Mouse (Mus musculus) cerebellum, postnatal 4 days (tissue): ENCODE results near the gene Mdn1.

Source experiments
- DNase-seq, 2 experiments: peaks; one replicate each; pipeline ENCODE4 v3.0.0; 2022; ENCODE audit warnings: low spot score in 2 of 2, mixed read lengths in 1 of 2

Mdn1 gene

GRCm38 (mm10) chr4:32656918-32657662 is at the start of gene Mdn1:
TSS of gene Mdn1 (plus strand) at chr4:32657119.
- peak; percentile 94 to 97 for DNase-seq

GRCm38 (mm10) chr4:32615034-32615881 is 41.7 kb upstream of the Mdn1 start, which contains the start of gene Casp8ap2:
TSS of gene Casp8ap2 (plus strand) at chr4:32615451.
- peak; percentile 96 for DNase-seq

DNA sequence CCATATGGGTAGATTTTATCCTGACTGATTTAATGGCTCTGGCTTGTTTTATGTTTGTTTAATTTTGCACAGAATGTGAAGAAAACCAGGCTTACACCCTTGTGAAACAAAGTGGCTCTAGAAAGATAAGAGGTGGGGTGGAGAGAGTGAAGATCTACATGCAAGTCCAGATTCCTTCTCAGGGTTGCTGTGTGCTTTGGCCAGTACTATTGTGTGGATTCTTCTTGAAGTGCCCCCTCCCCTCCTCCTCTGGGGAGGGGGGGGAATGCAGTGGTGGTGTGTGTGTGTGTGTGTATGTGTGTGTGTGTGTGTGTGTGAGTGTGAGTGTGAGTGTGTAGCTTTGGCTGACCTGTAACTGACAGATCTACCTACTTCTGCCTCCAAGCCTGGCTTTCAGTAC is 35.3 kb upstream of the Mdn1 start:
- DNase-seq = no peak

DNA sequence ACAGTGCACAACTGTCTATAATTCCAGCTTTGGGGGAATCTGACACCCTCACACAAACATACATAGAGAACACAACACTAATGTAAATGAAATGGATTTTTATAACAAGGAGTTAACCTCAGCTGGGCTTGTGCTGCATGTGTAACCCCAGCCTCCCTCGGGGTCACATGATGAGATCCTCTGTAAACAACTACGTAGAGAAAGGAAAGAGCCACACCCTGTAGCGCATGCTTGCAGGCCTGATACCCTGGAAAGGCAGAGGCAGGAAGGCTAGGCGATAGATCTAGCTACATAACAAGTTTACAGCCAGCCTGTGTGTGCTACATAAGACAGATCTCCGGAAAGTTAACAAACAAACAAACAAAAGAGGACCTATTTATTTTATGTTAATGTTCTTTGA is 5.2 kb upstream of the Mdn1 start:
- no peak for DNase-seq

DNA sequence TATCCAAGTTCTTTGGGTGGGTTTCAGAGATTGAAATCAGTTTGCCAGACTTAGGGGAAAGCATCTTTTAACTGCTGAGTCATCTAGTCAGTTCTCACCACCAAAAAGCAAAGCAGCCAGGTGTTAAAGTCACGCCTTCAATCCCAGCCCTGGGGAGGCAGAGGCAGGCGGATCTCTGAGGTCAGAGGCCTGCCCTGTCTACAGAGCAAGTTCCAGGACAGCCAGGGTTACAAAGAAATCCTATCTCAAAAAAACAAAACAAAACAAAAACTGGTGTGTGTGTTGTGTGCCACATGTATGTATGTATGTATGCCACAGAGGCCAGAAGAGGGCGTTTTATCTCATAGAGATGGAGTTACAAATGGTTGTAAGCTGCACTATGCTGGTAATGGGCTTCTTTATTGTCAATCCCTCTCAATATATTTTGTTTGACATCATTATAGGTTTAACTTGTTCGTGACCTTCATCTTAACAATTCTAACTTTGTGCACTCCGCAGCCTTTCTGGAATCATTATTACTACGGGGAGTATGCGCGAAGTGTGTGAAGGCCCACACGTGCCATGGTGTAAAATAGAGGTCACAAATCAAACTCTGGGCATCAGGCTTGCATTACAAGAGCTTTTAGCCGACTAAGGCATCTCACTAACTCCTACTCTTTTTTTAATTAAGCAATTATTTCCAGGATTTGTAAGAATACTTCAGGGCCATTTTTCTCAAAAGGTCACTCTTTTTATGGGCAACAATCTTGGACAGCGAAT is 594 bp upstream of the Mdn1 start:
- DNase-seq = no peak

- DNase-seq = no peak
Measured at GRCm38 (mm10) chr4:32665843-32666242, 8.9 kb downstream of the Mdn1 start.

GRCm38 (mm10) chr4:32668291-32668690 is 11.4 kb downstream of the Mdn1 start:
- no peak for DNase-seq

DNA sequence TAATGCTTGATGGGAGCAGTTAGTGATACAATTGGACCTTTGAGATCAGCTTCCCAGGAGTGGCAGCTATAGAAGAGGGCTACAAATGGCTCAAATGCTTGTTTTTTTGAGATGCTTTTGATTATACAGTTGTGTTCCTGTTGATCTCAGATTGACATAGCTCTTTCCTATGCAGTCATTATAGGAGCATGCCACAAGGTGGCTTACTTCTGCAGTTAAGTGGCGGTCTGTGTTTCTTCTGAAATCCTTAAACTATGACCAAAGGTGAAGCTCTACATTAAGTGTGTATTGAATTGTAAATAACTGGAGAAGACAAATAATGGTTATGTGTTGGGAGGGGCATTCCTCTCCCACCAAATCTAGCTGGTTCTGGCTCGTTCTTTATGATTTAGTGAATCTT is 12.9 kb downstream of the Mdn1 start:
- no peak for DNase-seq

- no peak for DNase-seq
Measured at GRCm38 (mm10) chr4:32674025-32674424, 17.1 kb downstream of the Mdn1 start.

- DNase-seq = no peak
Measured at GRCm38 (mm10) chr4:32677471-32677870, 20.6 kb downstream of the Mdn1 start.

- DNase-seq = no peak
Measured at GRCm38 (mm10) chr4:32680843-32681242, 23.9 kb downstream of the Mdn1 start.

GRCm38 (mm10) chr4:32682471-32682870 is 25.6 kb downstream of the Mdn1 start:
- no peak for DNase-seq

- DNase-seq = no peak
Measured at GRCm38 (mm10) chr4:32683061-32683582, 26.2 kb downstream of the Mdn1 start.

DNA sequence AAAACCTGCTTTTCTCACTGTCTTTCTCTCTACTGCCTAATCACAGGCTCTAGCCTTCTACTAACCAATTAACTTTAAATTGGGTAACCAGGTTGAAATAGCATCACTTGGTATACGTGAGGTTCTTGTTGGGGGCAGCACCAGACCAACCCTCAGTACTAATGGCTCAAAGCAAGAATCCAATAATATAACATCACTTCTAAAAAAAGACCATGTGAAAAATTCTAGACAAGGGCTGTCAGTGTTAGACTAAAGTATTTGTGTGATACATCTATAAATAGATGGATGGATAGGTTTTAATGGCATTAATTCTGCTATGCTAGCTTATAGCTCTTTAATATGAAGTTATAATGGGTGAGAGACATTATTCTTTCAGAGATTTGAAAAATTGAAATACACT is 60.8 kb downstream of the Mdn1 start:
- no peak for DNase-seq

GRCm38 (mm10) chr4:32745394-32745793 is 88.5 kb downstream of the Mdn1 start:
- no peak for DNase-seq

GRCm38 (mm10) chr4:32748396-32748795 is 91.5 kb downstream of the Mdn1 start:
- DNase-seq = no peak

DNA sequence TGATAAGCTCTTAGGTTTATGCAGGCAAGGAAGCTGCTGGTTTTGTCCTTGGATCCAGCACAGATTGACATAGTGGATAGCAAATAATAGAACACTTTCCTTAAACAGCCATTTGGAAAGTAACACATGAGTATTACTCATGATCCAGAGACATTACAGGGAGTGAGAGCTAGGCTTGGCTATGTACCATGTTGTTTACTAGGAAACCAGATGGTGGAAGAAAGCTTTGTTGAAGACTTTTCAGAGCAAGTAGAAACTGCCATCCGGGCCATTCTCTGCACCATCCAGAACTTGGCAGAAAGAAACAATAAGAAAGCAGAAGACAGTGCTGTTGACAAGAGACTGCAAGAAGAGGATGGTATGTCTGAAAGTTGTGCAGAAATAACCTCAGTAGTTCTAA is 93.8 kb downstream of the Mdn1 start:
- no peak for DNase-seq

DNA sequence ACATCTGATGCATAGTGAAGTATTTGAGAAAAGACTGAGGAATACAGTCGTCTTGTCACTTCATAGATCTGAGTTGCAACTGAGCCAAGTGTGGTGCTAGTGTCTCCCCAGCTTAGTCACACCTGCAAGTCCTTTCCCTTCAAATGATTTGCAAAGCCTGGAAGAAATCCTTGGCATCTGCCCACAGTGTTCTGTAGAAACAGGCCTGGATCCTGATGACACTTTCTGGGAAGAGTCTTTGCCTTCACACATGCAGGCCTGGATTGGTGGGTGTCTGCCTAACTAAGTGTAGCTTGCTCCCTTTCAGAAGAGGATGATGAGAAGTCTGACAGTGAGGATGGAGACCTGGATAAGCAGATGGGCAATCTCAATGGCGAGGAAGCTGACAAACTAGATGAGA is 100.5 kb downstream of the Mdn1 start:
- no peak for DNase-seq

DNA sequence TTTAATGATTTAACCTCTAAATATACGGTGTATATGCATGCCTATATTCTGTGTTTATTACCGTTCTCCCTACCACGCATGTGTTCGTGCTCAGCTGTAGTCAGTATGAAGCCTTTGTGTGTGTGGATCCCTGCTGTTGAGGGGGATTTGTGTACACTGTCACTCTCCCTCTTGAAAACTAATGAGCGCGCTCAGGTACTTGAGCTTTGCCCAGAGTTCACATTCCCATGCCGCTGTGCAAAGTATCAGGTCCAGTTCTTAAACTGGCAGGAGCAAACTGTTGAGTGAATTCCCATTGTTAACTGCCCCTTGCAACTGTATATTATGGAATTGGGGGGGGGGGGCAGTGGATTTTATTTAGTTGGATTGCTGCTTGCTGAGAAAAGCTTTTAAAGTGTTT is 110.6 kb downstream of the Mdn1 start:
- DNase-seq = no peak

DNA sequence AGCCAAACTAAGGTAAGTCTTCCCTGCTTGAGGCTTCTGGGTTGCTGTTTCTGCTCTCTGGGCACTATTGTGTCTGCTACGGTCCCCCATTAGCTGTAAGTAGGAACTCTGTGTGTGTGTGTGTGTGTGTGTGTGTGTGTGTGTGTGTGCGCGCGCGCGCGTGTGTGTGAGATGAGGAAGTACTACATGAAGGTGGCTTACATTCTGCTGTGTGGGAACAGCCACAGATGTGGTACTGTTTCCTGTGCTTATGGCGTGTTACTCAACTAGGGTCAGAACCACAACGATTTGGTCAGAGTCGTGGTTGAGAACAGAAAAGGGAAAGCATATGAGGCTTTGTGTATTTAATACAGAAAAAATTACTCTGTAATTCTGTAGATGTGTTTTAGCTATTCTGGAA is 111.1 kb downstream of the Mdn1 start:
- no peak for DNase-seq

DNA sequence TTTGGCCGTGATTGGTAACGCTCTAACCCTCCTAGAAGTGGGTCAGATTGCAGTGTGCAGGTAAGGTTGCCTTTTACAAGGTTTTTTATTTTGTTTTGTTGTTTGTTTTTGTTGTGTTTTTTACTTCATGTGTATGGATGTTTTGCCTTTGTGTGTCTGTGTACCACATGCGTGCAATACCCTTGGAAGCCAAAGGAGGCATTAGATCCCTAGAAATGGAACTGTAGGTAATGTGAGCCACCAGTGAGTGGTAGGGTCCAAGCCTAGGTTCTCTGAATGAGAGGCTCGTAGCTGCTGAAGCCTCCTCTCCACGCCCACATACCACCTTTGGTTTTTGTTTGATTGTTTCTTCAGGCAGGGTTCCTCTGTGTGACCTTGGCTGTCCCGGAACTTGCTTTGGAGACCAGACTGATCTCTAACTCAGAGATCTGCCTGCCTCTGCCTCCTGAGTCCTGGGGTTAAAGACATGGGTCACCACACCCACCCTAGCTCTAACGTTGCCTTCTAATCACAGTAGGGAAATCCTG is 113.4 kb downstream of the Mdn1 start:
- DNase-seq = no peak

GRCm38 (mm10) chr4:32779996-32780395 is 123.1 kb downstream of the Mdn1 start:
- DNase-seq = no peak
